Mouse (Mus musculus): Measurements from ENCODE around the gene Rab25. TPM values are rescaled to one million over a fixed set of nuclear protein-coding genes. Genes with fewer than 3 reads are reported as not detected.

The Rab25 gene
- polyA plus RNA-seq, 1 experiment from 2014 or later, result 0.29 TPM

DNA sequence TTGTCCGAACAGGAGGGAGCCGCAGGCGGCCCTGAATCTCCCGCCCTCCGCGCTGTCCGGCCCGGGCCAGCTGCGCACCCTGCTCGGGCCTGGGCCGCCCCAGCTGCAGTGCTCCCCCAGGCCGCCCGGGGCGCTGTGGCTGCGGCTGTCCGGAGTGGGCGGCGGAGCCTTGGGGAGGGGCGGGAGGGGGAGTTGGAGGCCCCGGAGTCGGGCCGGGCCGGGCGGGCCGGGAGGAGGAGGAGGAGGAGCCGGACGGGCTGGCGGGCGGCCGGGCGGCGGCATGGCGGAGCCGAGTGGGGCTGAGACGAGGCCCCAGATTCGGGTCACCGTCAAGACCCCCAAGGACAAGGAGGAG is 5.4 kb upstream of the Rab25 start, which contains the start of gene Ubqln4:
Ubqln4 (plus strand) TSS at position 234 of the 355 bp plus-strand sequence.
- peaks cover 19% of the 10 kb centered on the region for H3K4me1 ChIP-seq (ENCODE audit: insufficient read depth)
- peak within 1 kb of the TSS; percentile 92 for H3K9ac ChIP-seq (replicated peaks)

DNA sequence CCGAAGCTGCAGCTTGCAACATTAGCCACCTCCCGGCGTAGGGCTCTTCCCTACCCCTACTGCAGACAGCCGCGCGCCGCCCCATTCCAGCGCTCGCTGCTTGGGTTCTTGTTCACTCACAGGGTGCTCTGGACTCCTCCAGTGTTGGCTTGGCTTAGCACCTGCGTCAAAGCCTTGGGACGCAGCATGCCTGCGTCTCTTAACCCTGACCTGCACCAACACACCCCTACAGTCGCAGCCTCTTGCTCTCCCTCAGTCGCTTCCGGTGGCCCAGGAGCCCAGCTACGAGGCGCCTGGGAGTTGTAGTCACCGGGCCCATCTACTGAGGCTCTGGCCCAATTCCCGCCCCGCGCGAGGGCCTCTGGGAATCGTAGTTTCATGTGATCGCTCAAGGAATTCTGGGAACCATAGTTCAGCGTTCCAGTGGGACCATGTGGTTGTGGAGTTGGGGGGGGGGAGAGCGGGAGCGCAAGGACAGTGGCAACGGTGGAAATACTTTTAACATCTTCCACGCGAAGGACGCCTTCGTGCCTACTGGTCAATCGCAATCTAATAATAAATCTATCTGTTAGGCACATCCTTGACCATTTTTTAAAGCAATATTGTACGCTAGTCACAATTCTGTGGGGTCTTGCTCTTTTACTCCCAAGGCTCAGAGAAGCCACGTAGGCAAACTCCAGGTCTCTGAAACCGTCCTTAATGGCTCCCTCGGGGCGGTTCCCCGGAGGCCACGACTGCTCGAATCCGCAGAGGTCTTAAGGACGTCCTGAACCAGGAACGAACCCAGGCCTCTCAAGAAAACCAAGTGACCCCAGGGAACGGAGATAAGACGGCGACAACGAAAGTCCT is 4.8 kb upstream of the Rab25 start, which contains the start of gene Lamtor2:
Lamtor2 (minus strand) TSS at position 399 of the 849 bp plus-strand sequence.
- TF ChIP-seq CTCF (IDR thresholded peaks at IDR 0.05; ENCODE audit: low read depth) (no peak; the same call in 1 of the 2 replicates), EP300 (IDR thresholded peaks at IDR 0.05; ENCODE audit: low read depth) (no peak)
- Histone ChIP-seq H3K4me1 (ENCODE audit: insufficient read depth) (peaks cover 19% of the 10 kb centered on the region), H3K4me3 (ENCODE audit: low read depth, low read length) (peak within 1 kb of the TSS; percentile 84), H3K36me3 (replicated peaks; ENCODE audit: insufficient read depth, low read length) (peaks cover 17% of the 10 kb centered on the region), H3K9ac (replicated peaks) (peak within 1 kb of the TSS; percentile 92), H3K4me2 (ENCODE audit: low read depth, low read length) (peak within 1 kb of the TSS; percentile 98), H3K27me3 (ENCODE audit: insufficient read depth, low read length) (no peaks in the 10 kb centered on the region), H3K9me3 (ENCODE audit: low read length) (no peaks in the 10 kb centered on the region), H3K27ac (ENCODE audit: low read depth) (peak within 1 kb of the TSS; percentile 98)
- WGBS (ENCODE audit: insufficient replicate concordance), result under 1% methylated on average over 47 of the region's 48 CpGs
- ATAC-seq (peak; percentile 87), DNase-seq (peak; percentile 97)

More for the DNA sequence above, 5.4 kb upstream of the Rab25 start, which contains the start of gene Ubqln4:
- ATAC-seq (peak; percentile 85), DNase-seq (peak; percentile 94)
- Histone ChIP-seq H3K27me3 (ENCODE audit: insufficient read depth, low read length) (no peaks in the 10 kb centered on the region), H3K27ac (ENCODE audit: low read depth) (peak within 1 kb of the TSS; percentile 98), H3K9me3 (ENCODE audit: low read length) (no peaks in the 10 kb centered on the region), H3K4me3 (ENCODE audit: low read depth, low read length) (peak within 1 kb of the TSS; percentile 84), H3K4me2 (ENCODE audit: low read depth, low read length) (peak within 1 kb of the TSS; percentile 98), H3K36me3 (replicated peaks; ENCODE audit: insufficient read depth, low read length) (peaks cover 22% of the 10 kb centered on the region)
- TF ChIP-seq CTCF (IDR thresholded peaks at IDR 0.05; ENCODE audit: low read depth) (peak; percentile 76), EP300 (IDR thresholded peaks at IDR 0.05; ENCODE audit: low read depth) (no peak)
- 2% methylated on average over 31 of the region's 37 CpGs for WGBS (ENCODE audit: insufficient replicate concordance)

DNA sequence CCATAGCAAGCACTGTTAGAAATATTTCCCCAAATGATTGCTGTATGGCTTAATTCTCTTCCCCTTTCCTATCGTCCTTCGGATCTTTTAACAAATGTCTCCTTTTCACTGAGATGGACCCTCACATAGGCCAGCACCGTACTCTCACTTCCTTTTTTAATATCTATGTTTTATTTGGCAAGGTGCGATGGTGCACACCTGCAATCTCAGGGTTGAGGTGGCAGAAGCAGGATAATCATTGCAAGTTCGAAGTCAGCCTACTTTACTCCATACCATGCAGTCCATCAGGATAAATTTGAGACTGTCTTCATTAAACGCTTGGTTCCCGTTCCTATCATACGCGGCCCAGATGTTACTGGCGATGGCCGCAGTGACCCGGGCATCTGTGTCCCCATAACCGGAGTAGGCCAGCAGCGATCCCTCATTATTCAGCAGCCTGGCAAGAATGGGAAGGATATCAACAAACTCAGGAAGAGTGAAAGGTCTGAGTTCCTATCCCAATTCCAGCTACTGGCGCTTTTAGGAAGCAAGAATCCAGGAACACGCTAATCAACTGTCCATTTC is 4.1 kb upstream of the Rab25 start:
- no peak for DNase-seq
- H3K4me2 ChIP-seq (ENCODE audit: low read depth, low read length), result peak overlapping the region; percentile 98
- H3K36me3 ChIP-seq (replicated peaks; ENCODE audit: insufficient read depth, low read length), result peaks cover 12% of the 10 kb centered on the region
- TF ChIP-seq EP300 (IDR thresholded peaks at IDR 0.05; ENCODE audit: low read depth) (no peak), CTCF (IDR thresholded peaks at IDR 0.05; ENCODE audit: low read depth) (no peak)
- 7% methylated on average over 16 of the region's 16 CpGs for WGBS (ENCODE audit: insufficient replicate concordance)
- ATAC-seq, result no peak
- no peaks in the 10 kb centered on the region for H3K27me3 ChIP-seq (ENCODE audit: insufficient read depth, low read length)
- peak overlapping the region; percentile 84 for H3K4me3 ChIP-seq (ENCODE audit: low read depth, low read length)
- H3K4me1 ChIP-seq (ENCODE audit: insufficient read depth), result peaks cover 19% of the 10 kb centered on the region
- H3K27ac ChIP-seq (ENCODE audit: low read depth), result peak overlapping the region; percentile 98
- no peaks in the 10 kb centered on the region for H3K9me3 ChIP-seq (ENCODE audit: low read length)
- H3K9ac ChIP-seq (replicated peaks), result peak overlapping the region; percentile 92

DNA sequence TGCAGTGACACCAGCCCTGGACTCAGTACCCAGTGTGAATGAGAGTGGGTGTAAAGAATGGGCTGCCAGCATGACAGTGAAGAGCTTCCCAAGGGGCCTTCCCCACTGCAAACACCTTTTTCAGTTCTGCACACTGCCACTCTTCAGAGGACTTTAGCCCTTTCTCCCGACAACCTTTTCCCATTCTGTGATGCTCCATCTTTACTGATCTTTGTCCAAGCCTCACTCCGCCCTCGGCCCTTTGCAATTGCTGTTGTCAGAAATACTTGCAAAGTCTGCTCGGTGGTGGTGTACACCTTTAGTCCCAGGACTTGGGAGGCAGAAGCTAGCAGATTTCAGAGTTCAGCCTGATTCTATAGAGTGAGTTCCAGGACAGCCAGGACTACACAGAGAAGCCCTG is 3.5 kb upstream of the Rab25 start:
- H3K4me2 ChIP-seq (ENCODE audit: low read depth, low read length), result peak overlapping the region; percentile 98
- no peak for TF ChIP-seq EP300 (IDR thresholded peaks at IDR 0.05; ENCODE audit: low read depth)
- TF ChIP-seq CTCF (IDR thresholded peaks at IDR 0.05; ENCODE audit: low read depth), result no peak
- H3K9ac ChIP-seq (replicated peaks), result peak overlapping the region; percentile 92; the same call in 1 of the 2 replicates
- H3K27me3 ChIP-seq (ENCODE audit: insufficient read depth, low read length), result no peaks in the 10 kb centered on the region
- peak overlapping the region; percentile 98 for H3K27ac ChIP-seq (ENCODE audit: low read depth)
- no peaks in the 10 kb centered on the region for H3K9me3 ChIP-seq (ENCODE audit: low read length)
- DNase-seq (no peak), ATAC-seq (no peak)
- H3K4me3 ChIP-seq (ENCODE audit: low read depth, low read length), result peak overlapping the region; percentile 84
- 51% methylated on average over 4 of the region's 4 CpGs for whole genome bisulfite sequencing (ENCODE audit: insufficient replicate concordance)
- peaks cover 19% of the 10 kb centered on the region for H3K4me1 ChIP-seq (ENCODE audit: insufficient read depth)
- peaks cover 7% of the 10 kb centered on the region for H3K36me3 ChIP-seq (replicated peaks; ENCODE audit: insufficient read depth, low read length)

DNA sequence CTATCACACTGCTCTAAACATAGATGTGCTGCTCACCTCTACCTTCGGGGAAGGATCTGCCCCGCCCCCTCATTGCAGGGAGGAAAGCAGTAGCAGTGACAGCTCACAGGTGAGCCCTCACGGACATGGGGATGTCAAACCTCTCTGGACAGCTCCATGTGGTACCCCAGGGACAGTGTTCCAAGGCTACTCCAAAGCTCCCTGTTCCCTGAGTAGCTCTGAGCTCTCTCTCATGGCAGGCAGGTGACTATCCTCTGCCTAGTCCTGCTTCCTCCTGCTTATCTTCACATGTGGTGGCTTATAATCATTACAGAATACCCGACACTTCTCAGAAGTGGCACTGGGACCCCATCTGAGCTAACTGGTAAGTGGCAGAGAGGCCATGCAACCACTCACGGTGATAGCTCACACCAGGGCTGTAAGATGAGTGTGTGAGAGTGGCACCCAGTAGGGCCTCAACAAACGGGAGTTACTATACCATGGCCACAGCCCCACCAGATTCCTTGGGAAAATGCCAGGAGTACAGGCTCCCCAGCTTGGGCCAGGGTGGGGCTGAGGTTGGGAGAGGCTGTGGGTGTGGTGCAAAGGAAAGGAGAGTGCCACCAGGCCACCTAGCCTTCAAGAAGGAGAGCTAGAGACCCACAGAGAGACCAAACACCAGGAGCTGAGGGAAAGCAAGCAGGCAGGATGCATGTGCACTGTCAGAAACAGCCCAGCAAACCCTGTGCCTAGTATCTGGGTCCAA is 1.3 kb downstream of the Rab25 start:
- peaks cover 12% of the 10 kb centered on the region for H3K4me1 ChIP-seq (ENCODE audit: insufficient read depth)
- no peak overlapping the region for H3K27ac ChIP-seq (ENCODE audit: low read depth)
- no peaks in the 10 kb centered on the region for H3K36me3 ChIP-seq (replicated peaks; ENCODE audit: insufficient read depth, low read length)
- WGBS (ENCODE audit: insufficient replicate concordance), result 67% methylated on average over 6 of the region's 6 CpGs
- no peaks in the 10 kb centered on the region for H3K9me3 ChIP-seq (ENCODE audit: low read length)
- no peaks in the 10 kb centered on the region for H3K27me3 ChIP-seq (ENCODE audit: insufficient read depth, low read length)
- no peak overlapping the region for H3K4me2 ChIP-seq (ENCODE audit: low read depth, low read length)
- no peak overlapping the region for H3K9ac ChIP-seq (replicated peaks)
- DNase-seq (no peak), ATAC-seq (no peak)
- TF ChIP-seq EP300 (IDR thresholded peaks at IDR 0.05; ENCODE audit: low read depth) (no peak), CTCF (IDR thresholded peaks at IDR 0.05; ENCODE audit: low read depth) (no peak)
- no peak overlapping the region for H3K4me3 ChIP-seq (ENCODE audit: low read depth, low read length)

All from liver, postnatal 0 days (tissue).